ENCODE assay signal across 18 mouse cellular contexts in genomic region chr15:79144021-79144420, GRCm38 (mm10). TPM values are rescaled to one million over a fixed set of nuclear protein-coding genes. Genes with fewer than 3 reads are reported as not detected.
"Had no signal": no experiment of that assay in that cellular context is flagged by ENCODE, and none has a peak within 500 bp of the region (broad histone marks: within the 10 kb centered on the region; RNA-seq: fewer than 3 reads in every experiment).

No protein-coding gene starts in this region.

- H3K4me3 ChIP-seq: layer of hippocampus, adult 2 months; limb, embryonic 12.5 days; liver, embryonic 15.5 days; midbrain, embryonic 12.5 days; neural tube, embryonic 13.5 days had no signal

- DNase-seq: kidney, adult 11 months; kidney, adult 9 months; kidney, postnatal 4 days; lung, adult 2 months; lung, postnatal 14 days; retina, postnatal 1 day; right cerebral cortex, postnatal 14 days; thymus, adult 2 months; thymus, postnatal 25 days had no signal

- H3K27me3 ChIP-seq: limb, embryonic 12.5 days; liver, embryonic 15.5 days; midbrain, embryonic 12.5 days; neural tube, embryonic 13.5 days had no signal

- H3K9me3 ChIP-seq: limb, embryonic 12.5 days; liver, embryonic 15.5 days; midbrain, embryonic 12.5 days; neural tube, embryonic 13.5 days had no signal

- H3K9ac ChIP-seq: limb, embryonic 12.5 days; liver, embryonic 15.5 days; midbrain, embryonic 12.5 days; neural tube, embryonic 13.5 days had no signal

- H3K27ac ChIP-seq: kidney, postnatal 0 days; layer of hippocampus, adult 2 months; limb, embryonic 12.5 days; liver, embryonic 15.5 days; midbrain, embryonic 12.5 days; neural tube, embryonic 13.5 days had no signal

- H3K4me2 ChIP-seq: limb, embryonic 12.5 days; liver, embryonic 11.5 days; liver, embryonic 15.5 days; midbrain, embryonic 12.5 days; neural tube, embryonic 13.5 days had no signal

- ATAC-seq: midbrain, embryonic 16.5 days had no signal

RNA-seq across cellular contexts. Expression of gene 1700088E04Rik, which starts 3.0 kb away (rescaled TPM):
- total RNA-seq: megakaryocyte-erythroid progenitor cell, adult 5-6 weeks had no signal

RNA-seq across cellular contexts. Expression of gene Sox10, which starts 21.0 kb away (rescaled TPM):
- total RNA-seq: megakaryocyte-erythroid progenitor cell, adult 5-6 weeks had no signal
